Mouse (Mus musculus) embryonic facial prominence, embryonic 10.5 days (tissue): ENCODE data around the gene Dalrd3. TPM values are rescaled to one million over a fixed set of nuclear protein-coding genes. Genes with fewer than 3 reads are reported as not detected.

Source experiments
- DNase-seq: peaks from one replicate; pipeline ENCODE4 v3.0.0-alpha.2; 2017; ENCODE audit warnings: low spot score
- H3K27ac ChIP-seq: fragments of 300-500 bp; sonication (generic); replicated peaks from 2 replicates; pipeline ENCODE4 v1.5.1; 2016; ENCODE audit warnings: mild to moderate bottlenecking
- H3K27me3 ChIP-seq: fragments of 300-500 bp; sonication (generic); replicated peaks from 2 replicates; pipeline ENCODE4 v1.6.1; 2016; ENCODE audit warnings: low read depth, mild to moderate bottlenecking; ENCODE audit not compliant: poor library complexity, severe bottlenecking
- H3K36me3 ChIP-seq: fragments of 300-500 bp; sonication (generic); replicated peaks from 2 replicates; pipeline ENCODE4 v1.6.1; 2016; ENCODE audit warnings: mild to moderate bottlenecking, moderate library complexity
- H3K4me1 ChIP-seq: fragments of 300-500 bp; sonication (generic); 2 replicates; pipeline ENCODE4 v1.6.1; 2016
- H3K4me3 ChIP-seq: fragments of 300-500 bp; sonication (generic); 2 replicates; pipeline ENCODE4 v1.5.1; 2016; ENCODE audit warnings: mild to moderate bottlenecking, moderate library complexity
- H3K9me3 ChIP-seq: fragments of 300-500 bp; sonication (generic); 2 replicates; pipeline ENCODE4 v1.6.1; 2016; ENCODE audit warnings: mild to moderate bottlenecking
- WGBS: fragments of 180-500 bp; shearing (Covaris S2); methylation state at CpG from one replicate; pipeline ENCODE4 v1.1.7; 2016; 5-methylcytosine and 5-hydroxymethylcytosine counted together
- polyA plus RNA-seq: library from polyadenylated mRNA; unstranded; fragments of >200 nt; fragmentation: Nextera tagmentation; extraction: Ambion mirVana; gene quantifications from 2 replicates; pipeline ENCODE4 v1.2.1, GENCODE M21; 2016

The Dalrd3 gene
- polyA plus RNA-seq, 1 experiment from 2014 or later: 200 TPM

- peak overlapping the region; percentile 69 for H3K4me3 ChIP-seq
- H3K36me3 ChIP-seq: peaks cover 61% of the 10 kb centered on the region
- peak overlapping the region; percentile 91 for H3K27ac ChIP-seq
- H3K27me3 ChIP-seq: no peaks in the 10 kb centered on the region
- DNase-seq: peak; percentile 11
- H3K4me1 ChIP-seq: peaks cover 64% of the 10 kb centered on the region
- 12% methylated on average over 35 of the region's 35 CpGs for WGBS
- H3K9me3 ChIP-seq: no peaks in the 10 kb centered on the region
These were observed 3.5 kb upstream of the Dalrd3 start for GRCm38 (mm10) chr9:108565881-108566814.

GRCm38 (mm10) chr9:108566815-108567776 is 2.6 kb upstream of the Dalrd3 start, which contains the start of gene Ndufaf3:
Gene Ndufaf3, minus strand, starts transcription at chr9:108567434.
- H3K9me3 ChIP-seq: no peaks in the 10 kb centered on the region
- peak within 1 kb of the TSS; percentile 91 for H3K27ac ChIP-seq
- H3K4me1 ChIP-seq: peaks cover 57% of the 10 kb centered on the region
- under 1% methylated on average over 73 of the region's 73 CpGs for WGBS
- H3K36me3 ChIP-seq: peaks cover 61% of the 10 kb centered on the region
- peak; percentile 95 for DNase-seq
- peak within 1 kb of the TSS; percentile 69 for H3K4me3 ChIP-seq
- no peaks in the 10 kb centered on the region for H3K27me3 ChIP-seq

GRCm38 (mm10) chr9:108567931-108568419 is 1.7 kb upstream of the Dalrd3 start:
- H3K4me1 ChIP-seq: peaks cover 56% of the 10 kb centered on the region
- H3K27ac ChIP-seq: peak overlapping the region; percentile 91
- no peaks in the 10 kb centered on the region for H3K9me3 ChIP-seq

GRCm38 (mm10) chr9:108568511-108568921 is 1.2 kb upstream of the Dalrd3 start:
- WGBS: 76% methylated on average over 17 of the region's 17 CpGs
- Histone ChIP-seq H3K27me3 (no peaks in the 10 kb centered on the region), H3K27ac (peak overlapping the region; percentile 91; the same call in 1 of the 2 replicates), H3K4me3 (peak overlapping the region; percentile 69), H3K36me3 (peaks cover 61% of the 10 kb centered on the region), H3K9me3 (no peaks in the 10 kb centered on the region), H3K4me1 (peaks cover 59% of the 10 kb centered on the region)
- no peak for DNase-seq

More at GRCm38 (mm10) chr9:108567931-108568419, 1.7 kb upstream of the Dalrd3 start:
- WGBS: 3% methylated on average over 18 of the region's 18 CpGs
- Histone ChIP-seq H3K27me3 (no peaks in the 10 kb centered on the region), H3K36me3 (peaks cover 61% of the 10 kb centered on the region), H3K4me3 (peak overlapping the region; percentile 69)
- DNase-seq: peak; percentile 50

- Histone ChIP-seq H3K4me3 (peak overlapping the region; percentile 69), H3K27me3 (no peaks in the 10 kb centered on the region), H3K27ac (peak overlapping the region; percentile 84), H3K36me3 (peaks cover 61% of the 10 kb centered on the region), H3K4me1 (peaks cover 77% of the 10 kb centered on the region), H3K9me3 (no peaks in the 10 kb centered on the region)
- DNase-seq: peak; percentile 83
- 2% methylated on average over 40 of the region's 40 CpGs for WGBS
These were observed 666 bp downstream of the Dalrd3 start for GRCm38 (mm10) chr9:108570207-108570896.

GRCm38 (mm10) chr9:108571401-108571973 is 1.8 kb downstream of the Dalrd3 start:
- 94% methylated on average over 16 of the region's 16 CpGs for WGBS
- Histone ChIP-seq H3K9me3 (no peaks in the 10 kb centered on the region), H3K27ac (no peak overlapping the region), H3K36me3 (peaks cover 61% of the 10 kb centered on the region), H3K4me3 (peak overlapping the region; percentile 69; the same call in 1 of the 2 replicates), H3K27me3 (no peaks in the 10 kb centered on the region), H3K4me1 (peaks cover 79% of the 10 kb centered on the region)
- DNase-seq: no peak

GRCm38 (mm10) chr9:108572321-108572720 is 2.6 kb downstream of the Dalrd3 start:
- H3K4me1 ChIP-seq: peaks cover 79% of the 10 kb centered on the region
- WGBS: 88% methylated on average over 10 of the region's 10 CpGs
- H3K27ac ChIP-seq: no peak overlapping the region
- no peaks in the 10 kb centered on the region for H3K9me3 ChIP-seq
- H3K27me3 ChIP-seq: no peaks in the 10 kb centered on the region
- DNase-seq: no peak
- H3K4me3 ChIP-seq: no peak overlapping the region
- H3K36me3 ChIP-seq: peaks cover 67% of the 10 kb centered on the region

GRCm38 (mm10) chr9:108573774-108574690 is 4.3 kb downstream of the Dalrd3 start:
- H3K4me3 ChIP-seq: peak overlapping the region; percentile 71; the same call in 1 of the 2 replicates
- H3K27ac ChIP-seq: no peak overlapping the region
- no peaks in the 10 kb centered on the region for H3K9me3 ChIP-seq
- H3K4me1 ChIP-seq: peaks cover 72% of the 10 kb centered on the region
- WGBS: 50% methylated on average over 26 of the region's 26 CpGs
- no peaks in the 10 kb centered on the region for H3K27me3 ChIP-seq
- DNase-seq: peak; percentile 85
- peaks cover 67% of the 10 kb centered on the region for H3K36me3 ChIP-seq

GRCm38 (mm10) chr9:108574921-108575320 is 5.2 kb downstream of the Dalrd3 start:
- peak; percentile 8 for DNase-seq
- H3K4me1 ChIP-seq: peaks cover 73% of the 10 kb centered on the region
- 88% methylated on average over 12 of the region's 12 CpGs for WGBS
- no peaks in the 10 kb centered on the region for H3K27me3 ChIP-seq
- H3K9me3 ChIP-seq: no peaks in the 10 kb centered on the region
- peak overlapping the region; percentile 71; the same call in 1 of the 2 replicates for H3K4me3 ChIP-seq
- peaks cover 67% of the 10 kb centered on the region for H3K36me3 ChIP-seq
- no peak overlapping the region for H3K27ac ChIP-seq

- H3K27ac ChIP-seq: no peak overlapping the region
- DNase-seq: no peak
- 91% methylated on average over 37 of the region's 37 CpGs for WGBS
- H3K36me3 ChIP-seq: peaks cover 67% of the 10 kb centered on the region
- no peaks in the 10 kb centered on the region for H3K9me3 ChIP-seq
- peak overlapping the region; percentile 71; the same call in 1 of the 2 replicates for H3K4me3 ChIP-seq
- peaks cover 66% of the 10 kb centered on the region for H3K4me1 ChIP-seq
- no peaks in the 10 kb centered on the region for H3K27me3 ChIP-seq
These were observed 5.9 kb downstream of the Dalrd3 start for GRCm38 (mm10) chr9:108575321-108576297.
